ENCODE assay signal across 10 mouse cellular contexts in genomic region chr16:70315261-70315660, GRCm38 (mm10). TPM values are rescaled to one million over a fixed set of nuclear protein-coding genes. Genes with fewer than 3 reads are reported as not detected.
A peak's percentile ranks its signal among the peaks of the same experiment; 100 is the strongest.
DNase-seq lines count a peak whose midpoint lies in the region; ATAC-seq and TF ChIP-seq lines count a peak whose summit lies in the region.
"Had no signal": no experiment of that assay in that cellular context is flagged by ENCODE, and none has a peak within 500 bp of the region (broad histone marks: within the 10 kb centered on the region; RNA-seq: fewer than 3 reads in every experiment).

No protein-coding gene starts in this region.

- no peak for ATAC-seq in heart, postnatal 0 days (ENCODE audit: insufficient read depth, low read depth)
- ATAC-seq in megakaryocyte, adult 5-6 weeks (ENCODE audit: poor library complexity, severe bottlenecking), result no peak
- no peak for ATAC-seq in liver, embryonic 12.5 days
- ATAC-seq in stomach, embryonic 16.5 days (ENCODE audit: insufficient read depth, low FRiP score), result no peak

- intact Hi-C loops in heart, postnatal 25 days (cut with DNase I), result no loop called here
- intact Hi-C loops in left cerebral cortex, postnatal 36 days (cut with DNase I), result loop anchor here (5.0 kb wide), 1 partner anchor 252 kb away; no protein-coding TSS in a partner anchor

- no peak overlapping the region for H3K9ac ChIP-seq in heart, postnatal 0 days (replicated peaks; ENCODE audit: low read depth, low read length)
- no peak overlapping the region for H3K9ac ChIP-seq in liver, embryonic 12.5 days
- no peak overlapping the region for H3K9ac ChIP-seq in stomach, embryonic 16.5 days (ENCODE audit: low read length)

- no peak for DNase-seq in heart, postnatal 0 days (ENCODE audit: low spot score)
- DNase-seq in heart, postnatal 25 days (ENCODE audit: low spot score), result no peak
- DNase-seq in left cerebral cortex, postnatal 36 days (ENCODE audit: low spot score in 2 of 2), result no peak
- DNase-seq: cerebellum, adult 9-11 months; heart, postnatal 36 days; kidney, postnatal 14 days had no signal

- 0 out of 2 replicates have a peak, but pooled peaks cover under 1% of the 10 kb centered on the region for H3K4me1 ChIP-seq in heart, postnatal 0 days (ENCODE audit: control insufficient read depth, insufficient read depth)
- peaks cover 26% of the 10 kb centered on the region for H3K4me1 ChIP-seq in megakaryocyte, embryonic 14.5 days
- peaks cover 11% of the 10 kb centered on the region; the same call in 1 of the 2 replicates for H3K4me1 ChIP-seq in liver, embryonic 12.5 days
- H3K4me1 ChIP-seq in stomach, embryonic 16.5 days (ENCODE audit: control insufficient read depth, insufficient read depth, low read length), result peaks cover 3% of the 10 kb centered on the region; the same call in 1 of the 2 replicates

- H3K27me3 ChIP-seq in heart, postnatal 0 days (ENCODE audit: control insufficient read depth, insufficient read depth, low read length), result no peaks in the 10 kb centered on the region
- no peaks in the 10 kb centered on the region for H3K27me3 ChIP-seq in megakaryocyte, embryonic 14.5 days (replicated peaks)
- H3K27me3 ChIP-seq in liver, embryonic 12.5 days (replicated peaks), result no peaks in the 10 kb centered on the region
- no peaks in the 10 kb centered on the region for H3K27me3 ChIP-seq in stomach, embryonic 16.5 days (ENCODE audit: control insufficient read depth, insufficient read depth, low read length)

- TF ChIP-seq CTCF in heart, postnatal 0 days (IDR thresholded peaks at IDR 0.05; ENCODE audit: low read depth), result no peak

- H3K4me2 ChIP-seq in heart, postnatal 0 days (ENCODE audit: low read depth, low read length), result peak overlapping the region; percentile 55
- peak overlapping the region; percentile 79; the same call in 1 of the 2 replicates for H3K4me2 ChIP-seq in liver, embryonic 12.5 days
- peak overlapping the region; percentile 66; the same call in 1 of the 2 replicates for H3K4me2 ChIP-seq in stomach, embryonic 16.5 days (ENCODE audit: low read depth, low read length)

- no peaks in the 10 kb centered on the region for H3K36me3 ChIP-seq in heart, postnatal 0 days (replicated peaks; ENCODE audit: control insufficient read depth, insufficient read depth, low read length)
- H3K36me3 ChIP-seq in megakaryocyte, embryonic 14.5 days (replicated peaks; ENCODE audit: low read length), result no peaks in the 10 kb centered on the region
- H3K36me3 ChIP-seq in liver, embryonic 12.5 days, result no peaks in the 10 kb centered on the region
- H3K36me3 ChIP-seq in stomach, embryonic 16.5 days (ENCODE audit: control insufficient read depth, insufficient read depth, low read length), result no peaks in the 10 kb centered on the region

- no peak for TF ChIP-seq EP300 in heart, postnatal 0 days (IDR thresholded peaks at IDR 0.05; ENCODE audit: low read depth)

- peak overlapping the region; percentile 97 for H3K27ac ChIP-seq in heart, postnatal 0 days (ENCODE audit: low read depth)
- H3K27ac ChIP-seq in liver, embryonic 12.5 days, result no peak overlapping the region
- no peak overlapping the region for H3K27ac ChIP-seq in stomach, embryonic 16.5 days (ENCODE audit: low read length)

- no peaks in the 10 kb centered on the region for H3K9me3 ChIP-seq in heart, postnatal 0 days (replicated peaks; ENCODE audit: control insufficient read depth, low read length)
- no peaks in the 10 kb centered on the region for H3K9me3 ChIP-seq in megakaryocyte, embryonic 14.5 days
- no peaks in the 10 kb centered on the region for H3K9me3 ChIP-seq in liver, embryonic 12.5 days (replicated peaks)
- H3K9me3 ChIP-seq in stomach, embryonic 16.5 days (replicated peaks; ENCODE audit: control insufficient read depth, low read length), result no peaks in the 10 kb centered on the region

- 27% methylated on average over 3 of the region's 3 CpGs for WGBS in heart, postnatal 0 days
- 40% methylated on average over 3 of the region's 3 CpGs for WGBS in liver, embryonic 12.5 days (ENCODE audit: insufficient replicate concordance)
- 43% methylated on average over 3 of the region's 3 CpGs for WGBS in stomach, embryonic 16.5 days

- H3K4me3 ChIP-seq in heart, postnatal 0 days (ENCODE audit: low read depth, low read length), result peak overlapping the region; percentile 72
- H3K4me3 ChIP-seq in megakaryocyte, embryonic 14.5 days (replicated peaks), result peak overlapping the region; percentile 95
- no peak overlapping the region for H3K4me3 ChIP-seq in liver, embryonic 12.5 days
- H3K4me3 ChIP-seq in stomach, embryonic 16.5 days (replicated peaks; ENCODE audit: low read length), result no peak overlapping the region

RNA-seq across cellular contexts. Expression of gene Gbe1, which starts 1.5 kb away (rescaled TPM):
- total RNA-seq in heart, postnatal 0 days (2014; rRNA removed; ENCODE audit: low replicate concordance), result 57.6 and 82.0 TPM in 2 replicates
- polyA plus RNA-seq in heart, postnatal 0 days (2015; fragmentation: Nextera tagmentation; extraction: Ambion mirVana), result 64.7 and 72.4 TPM in 2 replicates
- 10 to 100 TPM; 43.8 to 49.7 TPM for total RNA-seq in heart, postnatal 25 days (2021)
- 3.0 and 3.4 TPM in 2 replicates for polyA plus RNA-seq in megakaryocyte, embryonic 14.5 days (2012; ENCODE audit: insufficient read depth, low replicate concordance)
- total RNA-seq in megakaryocyte, adult 5-6 weeks (2015), result 31.3 and 41.1 TPM in 2 replicates
- 28.4 and 32.0 TPM in 2 replicates for total RNA-seq in megakaryocyte, adult 5-6 weeks (2017)
- polyA plus RNA-seq in liver, embryonic 12.5 days (2016; fragmentation: Nextera tagmentation; extraction: Ambion mirVana), result 7.5 and 8.3 TPM in 2 replicates
- 27.4 and 27.5 TPM in 2 replicates for polyA plus RNA-seq in stomach, embryonic 16.5 days (2015; fragmentation: Nextera tagmentation; extraction: Ambion mirVana)
- total RNA-seq in left cerebral cortex, postnatal 36 days (2021), result 10 to 100 TPM in 1 of 2 experiments, 1 to 10 TPM in 1; 9.1 to 11.3 TPM

Comparison
In these comparisons a context has a peak if more than half of its experiments do, and no peak if none do; other contexts are left out.
1. H3K4me3 ChIP-seq: peak in heart, postnatal 0 days (single experiment) and megakaryocyte, embryonic 14.5 days (single experiment); none in liver, embryonic 12.5 days (single experiment) and stomach, embryonic 16.5 days (single experiment).
2. Peak in every context shown above with its lines, with median percentiles within 50 percentile points of each other: H3K4me2 ChIP-seq.